Mouse (Mus musculus) embryonic fibroblast, embryonic 13.5 days (primary cell): ENCODE measurements at regions not wholly inside any gene's neighbourhood (a gene's known extent, or its start where the extent isn't known, plus 50 kb on each side); places are given as distances from the start of the nearest gene placed in this dataset.

ENCODE experiments used
- CTCF ChIP-seq: IDR thresholded peaks from 2 replicates; pipeline ENCODE4 v1.5.1; 2011; ENCODE audit warnings: mild to moderate bottlenecking, control low read depth, low read length, moderate library complexity, borderline replicate concordance; ENCODE audit not compliant: insufficient read depth
- POLR2A ChIP-seq: IDR thresholded peaks from 2 replicates; pipeline ENCODE4 v1.6.1; 2011; ENCODE audit warnings: low read depth, mild to moderate bottlenecking, control low read depth, low read length, moderate library complexity

DNA sequence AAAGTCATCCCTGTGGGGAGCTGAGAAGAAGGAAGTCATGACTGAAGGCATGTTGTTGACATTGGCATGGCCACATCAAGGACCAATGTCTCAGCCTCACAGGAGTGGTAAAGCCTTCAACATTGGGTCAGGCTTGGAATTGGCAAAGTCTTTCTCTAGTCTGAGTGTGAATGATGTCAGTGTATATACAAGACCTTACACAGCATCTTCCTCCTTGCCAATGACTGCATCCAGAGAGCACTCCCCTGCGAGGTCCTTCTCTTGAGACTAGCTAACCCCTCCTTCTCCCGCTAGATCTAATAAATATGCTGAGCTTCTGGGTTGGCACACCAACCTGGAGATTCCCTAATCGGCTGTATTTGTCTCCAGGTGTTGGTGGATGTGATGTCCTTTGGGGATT, 351.1 kb upstream of the Nr2f2 start:
- no peak for TF ChIP-seq POLR2A
- TF ChIP-seq CTCF: no peak
